Mouse (Mus musculus) liver, embryonic 14.5 days (tissue): ENCODE data around the gene Dnah10. TPM values are rescaled to one million over a fixed set of nuclear protein-coding genes. Genes with fewer than 3 reads are reported as not detected.

Experiments used
- ATAC-seq: fragments of 200-750 bp; cut with Nextera tagmentation; 2 replicates; pipeline ENCODE4 v1.8.0; 2017; ENCODE audit warnings: moderate number of reproducible peaks, mild to moderate bottlenecking, moderate library complexity; ENCODE audit not compliant: insufficient read depth
- DNase-seq, 3 experiments: peaks; one replicate each; pipeline ENCODE4 v3.0.0-alpha.2; 2012 to 2013; ENCODE audit warnings: low read depth in 3 of 3, low spot score in 3 of 3
- H3K27ac ChIP-seq: fragments of 300-500 bp; sonication (generic); 2 replicates; pipeline ENCODE4 v1.5.1; 2014; ENCODE audit warnings: moderate library complexity, mild to moderate bottlenecking, control low read depth, inconsistent platforms
- H3K27me3 ChIP-seq: fragments of 300-500 bp; sonication (generic); 2 replicates; pipeline ENCODE4 v1.6.1; 2014; ENCODE audit warnings: mild to moderate bottlenecking, low read length, moderate library complexity; ENCODE audit not compliant: control insufficient read depth, insufficient read depth
- H3K36me3 ChIP-seq: fragments of 300-500 bp; sonication (generic); replicated peaks from 2 replicates; pipeline ENCODE4 v1.6.1; 2014; ENCODE audit warnings: low read depth; ENCODE audit not compliant: control insufficient read depth, insufficient read depth
- H3K4me1 ChIP-seq, 2 experiments: fragments of 200-500 bp in 1 of 2; fragments of 300-500 bp in 1 of 2; sonication (generic) in 1 of 2; replicated peaks; 2 replicates each; pipeline ENCODE4 v1.6.1; 2012 to 2014; ENCODE audit warnings: antibody characterized with exemption in 1 of 2, inconsistent platforms in 1 of 2, low read length in 1 of 2; ENCODE audit not compliant: control insufficient read depth in 2 of 2, insufficient read depth in 2 of 2
- H3K4me2 ChIP-seq: fragments of 300-500 bp; sonication (generic); 2 replicates; pipeline ENCODE4 v1.6.1; 2014; ENCODE audit warnings: low read depth, mild to moderate bottlenecking, control low read depth, moderate library complexity
- H3K4me3 ChIP-seq, 2 experiments: fragments of 200-500 bp in 1 of 2; fragments of 300-500 bp in 1 of 2; sonication (generic) in 1 of 2; 2 replicates each; pipeline ENCODE4 v1.5.1; 2012 to 2014; ENCODE audit warnings: low read depth in 2 of 2, low read length in 2 of 2, mild to moderate bottlenecking in 2 of 2, control low read depth in 1 of 2, inconsistent platforms in 1 of 2, moderate library complexity in 1 of 2; ENCODE audit not compliant: insufficient read depth in 1 of 2
- H3K9ac ChIP-seq: fragments of 300-500 bp; sonication (generic); replicated peaks from 2 replicates; pipeline ENCODE4 v1.6.1; 2014; ENCODE audit warnings: mild to moderate bottlenecking, control low read depth, moderate library complexity
- H3K9me3 ChIP-seq: fragments of 300-500 bp; sonication (generic); 2 replicates; pipeline ENCODE4 v1.6.1; 2016; ENCODE audit warnings: low read length, mixed read lengths; ENCODE audit not compliant: control insufficient read depth
- CTCF ChIP-seq: IDR thresholded peaks from 2 replicates; pipeline ENCODE4 v1.5.1; 2016; ENCODE audit warnings: antibody characterized with exemption, low read depth, control low read depth
- EP300 ChIP-seq: IDR thresholded peaks from 2 replicates; pipeline ENCODE4 v1.6.1; 2016; ENCODE audit warnings: antibody characterized with exemption, low read depth
- WGBS: fragments of 180-500 bp; shearing (Covaris S2); extraction: QIAGEN DNeasy Blood & Tissue Kit; methylation state at CpG from one replicate; pipeline ENCODE4 v1.1.7; 2014; ENCODE audit not compliant: insufficient replicate concordance; 5-methylcytosine and 5-hydroxymethylcytosine counted together
- polyA plus RNA-seq, 2 experiments: library from polyadenylated mRNA; depleted of rRNA in 1 of 2; stranded (reverse) in 1 of 2; unstranded in 1 of 2; fragments of >200 nt; fragmentation: Nextera tagmentation in 1 of 2; extraction: Ambion mirVana in 1 of 2; gene quantifications; 2 replicates each; pipeline versions ENCODE4 v1.2.1 to v1.2.3; 2012 to 2014

Gene Dnah10
- polyA plus RNA-seq, 2 experiments: 0.02 TPM; not detected in 1

- ATAC-seq (no peak), DNase-seq (no peak)
- TF ChIP-seq EP300: no peak
- H3K9ac ChIP-seq: no peak overlapping the region
- no peak overlapping the region for H3K4me2 ChIP-seq
- no peak overlapping the region for H3K27ac ChIP-seq
- H3K4me3 ChIP-seq: no peak overlapping the region
- H3K9me3 ChIP-seq: no peaks in the 10 kb centered on the region
- no peaks in the 10 kb centered on the region for H3K36me3 ChIP-seq
- WGBS: 46% methylated on average over 4 of the region's 4 CpGs
- H3K4me1 ChIP-seq: no peaks in the 10 kb centered on the region
- H3K27me3 ChIP-seq: no peaks in the 10 kb centered on the region; the same call in 1 of the 2 replicates
These were observed 126.7 kb downstream of the Dnah10 start for GRCm38 (mm10) chr5:124851572-124851971.

GRCm38 (mm10) chr5:124852294-124852693 is 127.4 kb downstream of the Dnah10 start:
- no peak overlapping the region for H3K4me2 ChIP-seq
- H3K27ac ChIP-seq: no peak overlapping the region
- no peaks in the 10 kb centered on the region for H3K36me3 ChIP-seq
- H3K4me1 ChIP-seq: no peaks in the 10 kb centered on the region
- no peak for TF ChIP-seq EP300
- TF ChIP-seq CTCF: no peak
- ATAC-seq (no peak), DNase-seq (no peak)
- H3K9ac ChIP-seq: no peak overlapping the region
- 30% methylated on average over 2 of the region's 2 CpGs for WGBS
- no peaks in the 10 kb centered on the region for H3K9me3 ChIP-seq
- no peak overlapping the region for H3K4me3 ChIP-seq
- no peaks in the 10 kb centered on the region; the same call in 1 of the 2 replicates for H3K27me3 ChIP-seq

DNA sequence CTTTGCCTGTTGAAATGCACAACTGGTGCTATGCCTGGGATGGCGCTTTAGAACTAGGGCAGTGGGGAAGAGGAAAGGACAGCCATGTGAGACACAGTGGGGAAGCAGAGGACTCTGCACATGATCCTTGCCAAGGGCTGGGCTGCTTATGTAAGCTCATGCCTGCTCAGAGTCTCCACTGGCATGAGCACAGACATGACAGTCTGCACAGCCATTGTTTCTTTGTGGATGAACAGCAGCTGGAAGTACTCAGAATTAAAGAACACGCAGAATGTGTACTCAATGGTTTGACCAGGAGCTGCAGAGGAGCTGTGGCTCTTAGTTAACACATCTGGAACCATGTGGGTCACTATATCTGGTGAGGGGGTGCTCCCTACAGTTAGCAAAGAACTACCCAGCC is 128.2 kb downstream of the Dnah10 start:
- H3K4me2 ChIP-seq: no peak overlapping the region
- no peak for ATAC-seq
- no peak overlapping the region for H3K27ac ChIP-seq
- no peak overlapping the region for H3K4me3 ChIP-seq
- TF ChIP-seq EP300: no peak
- TF ChIP-seq CTCF: no peak
- no peaks in the 10 kb centered on the region for H3K4me1 ChIP-seq
- H3K27me3 ChIP-seq: no peaks in the 10 kb centered on the region; the same call in 1 of the 2 replicates
- H3K36me3 ChIP-seq: no peaks in the 10 kb centered on the region
- H3K9me3 ChIP-seq: no peaks in the 10 kb centered on the region
- no peak overlapping the region for H3K9ac ChIP-seq
- WGBS: 65% methylated on average over 2 of the region's 2 CpGs
- no peak for DNase-seq

DNA sequence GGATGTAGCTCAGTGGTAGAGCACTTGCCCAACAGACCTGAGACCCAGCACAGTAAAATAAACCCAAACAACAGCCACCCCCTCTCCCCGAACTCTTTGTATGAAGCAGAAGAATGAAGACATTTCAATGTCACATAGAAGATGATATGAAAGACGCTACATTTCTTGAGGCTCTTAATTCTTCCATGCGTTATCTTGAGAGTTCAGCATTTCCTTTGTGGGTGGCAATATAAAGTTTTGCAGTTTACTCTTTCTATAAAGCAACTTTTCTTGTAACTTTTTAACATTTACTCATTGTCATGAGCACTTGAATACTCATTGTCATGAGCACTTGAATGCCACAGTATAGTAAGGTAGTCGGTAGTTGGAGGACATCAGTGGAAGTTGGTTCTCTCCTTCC is 129.3 kb downstream of the Dnah10 start:
- DNase-seq: no peak
- Histone ChIP-seq H3K9me3 (no peaks in the 10 kb centered on the region), H3K4me3 (no peak overlapping the region), H3K27me3 (peaks cover 6% of the 10 kb centered on the region), H3K27ac (no peak overlapping the region), H3K36me3 (no peaks in the 10 kb centered on the region), H3K4me1 (no peaks in the 10 kb centered on the region), H3K9ac (no peak overlapping the region), H3K4me2 (no peak overlapping the region)
- no peak for ATAC-seq
- TF ChIP-seq CTCF: no peak
- WGBS: 41% methylated on average over 4 of the region's 4 CpGs

GRCm38 (mm10) chr5:124860013-124860412 is 135.1 kb downstream of the Dnah10 start:
- Histone ChIP-seq H3K36me3 (no peaks in the 10 kb centered on the region), H3K9ac (no peak overlapping the region), H3K4me3 (no peak overlapping the region), H3K4me1 (peaks cover 5 to 8% of the 10 kb centered on the region in 2 experiments), H3K27me3 (peaks cover 40% of the 10 kb centered on the region), H3K9me3 (no peaks in the 10 kb centered on the region), H3K4me2 (no peak overlapping the region), H3K27ac (no peak overlapping the region)
- DNase-seq (no peak), ATAC-seq (no peak)
- TF ChIP-seq CTCF: peak; percentile 56
- no peak for TF ChIP-seq EP300
- WGBS: 8% methylated on average over 5 of the region's 5 CpGs
